ENCODE assay signal across 8 mouse cellular contexts in genomic region chr6:30302156-30302555, GRCm38 (mm10). TPM values are rescaled to one million over a fixed set of nuclear protein-coding genes. Genes with fewer than 3 reads are reported as not detected.
DNase-seq lines count a peak whose midpoint lies in the region; TF ChIP-seq lines count a peak whose summit lies in the region.

No protein-coding gene starts in this region.

- H3K36me3 ChIP-seq in embryonic facial prominence, embryonic 10.5 days (replicated peaks), result peaks cover 14% of the 10 kb centered on the region

- WGBS in embryonic facial prominence, embryonic 10.5 days, result 8% methylated on average over 4 of the region's 4 CpGs

- H3K4me1 ChIP-seq in embryonic facial prominence, embryonic 10.5 days, result peaks cover 47% of the 10 kb centered on the region

- H3K4me3 ChIP-seq in layer of hippocampus, adult 2 months, result peak overlapping the region; percentile 76
- H3K4me3 ChIP-seq in embryonic facial prominence, embryonic 10.5 days, result peak overlapping the region; percentile 89

- TF ChIP-seq CTCF in layer of hippocampus, adult 2 months (conservative IDR thresholded peaks at IDR 0.05), result no peak

- H3K27me3 ChIP-seq in embryonic facial prominence, embryonic 10.5 days (replicated peaks; ENCODE audit: low read depth, poor library complexity, severe bottlenecking), result no peaks in the 10 kb centered on the region

- DNase-seq in layer of hippocampus, adult 2 months (ENCODE audit: low spot score in 2 of 2), result no peak
- DNase-seq in layer of hippocampus, adult 11-12 months (ENCODE audit: low spot score), result no peak
- no peak for DNase-seq in embryonic facial prominence, embryonic 10.5 days (ENCODE audit: low spot score)
- DNase-seq in induced T-regulatory cell, adult 2 months (ENCODE audit: low read depth), result peak; percentile 52
- peak; percentile 48 for DNase-seq in naive thymus-derived CD4-positive, alpha-beta T cell, adult 2 months (ENCODE audit: low read depth)
- no peak for DNase-seq in layer of hippocampus, postnatal 36 days
- no peak for DNase-seq in B cell, adult 2 months
- no peak for DNase-seq in kidney, postnatal 36 days

- peak overlapping the region; percentile 94 for H3K27ac ChIP-seq in layer of hippocampus, adult 2 months
- H3K27ac ChIP-seq in embryonic facial prominence, embryonic 10.5 days (replicated peaks), result peak overlapping the region; percentile 85

- no peaks in the 10 kb centered on the region for H3K9me3 ChIP-seq in embryonic facial prominence, embryonic 10.5 days

RNA-seq across cellular contexts. Expression of gene Ube2h, which starts 2.2 kb away (rescaled TPM):
- total RNA-seq in layer of hippocampus, adult 2 months (2021), result 10 to 100 TPM; 87.9 to 88.1 TPM
- 34.0 and 35.4 TPM in 2 replicates for polyA plus RNA-seq in embryonic facial prominence, embryonic 10.5 days (2016; fragmentation: Nextera tagmentation; extraction: Ambion mirVana)
- total RNA-seq in layer of hippocampus, postnatal 36 days (2021), result 10 to 100 TPM; 88.1 to 93.9 TPM

Comparison
In these comparisons a context has a peak if more than half of its experiments do, and no peak if none do; other contexts are left out.
1. DNase-seq: peak in induced T-regulatory cell, adult 2 months (single experiment) and naive thymus-derived CD4-positive, alpha-beta T cell, adult 2 months (single experiment); none in layer of hippocampus, adult 2 months (0 of 2), layer of hippocampus, adult 11-12 months (single experiment), embryonic facial prominence, embryonic 10.5 days (single experiment), layer of hippocampus, postnatal 36 days (0 of 2), B cell, adult 2 months (0 of 2) and kidney, postnatal 36 days (0 of 2).